Mouse (Mus musculus) liver, adult 2 months (tissue): ENCODE measurements at regions not wholly inside any gene's neighbourhood (a gene's known extent, or its start where the extent isn't known, plus 50 kb on each side); places are given as distances from the start of the nearest gene placed in this dataset.

Experiments
- CTCF ChIP-seq: fragments of 200-500 bp; IDR thresholded peaks from 2 replicates; pipeline ENCODE4 v1.5.1; 2011; ENCODE audit warnings: low read depth, low read length, control low read depth
- POLR2A ChIP-seq: fragments of 200-500 bp; IDR thresholded peaks from 2 replicates; pipeline ENCODE4 v1.6.1; 2011; ENCODE audit warnings: low read length, control low read depth; ENCODE audit not compliant: insufficient read depth; ENCODE audit errors: extremely low read depth

DNA sequence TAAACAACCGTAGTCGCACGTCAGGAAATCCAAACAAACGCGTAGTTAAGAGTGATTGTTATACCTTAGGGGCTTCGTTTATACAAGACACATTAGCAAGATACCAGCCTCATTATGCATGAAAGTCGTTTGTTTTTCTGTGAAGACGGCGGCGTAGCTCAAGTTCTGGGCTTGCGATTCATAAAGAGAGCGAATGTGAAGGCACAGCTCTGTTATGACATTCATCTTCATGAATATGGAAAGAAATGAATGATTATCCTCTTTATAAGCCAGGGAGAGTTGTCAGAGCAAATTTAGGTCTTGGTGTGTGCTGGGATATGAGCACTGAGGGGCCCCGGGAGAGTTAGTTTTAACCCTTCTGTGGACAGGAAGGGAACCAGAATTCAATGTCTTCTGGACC, 266.4 kb downstream of the Atp23 start:
- no peak for TF ChIP-seq POLR2A
- TF ChIP-seq CTCF: no peak
